Mouse (Mus musculus) left cerebral cortex, adult 2 months (tissue): ENCODE results near the gene Asap3. TPM values are rescaled to one million over a fixed set of nuclear protein-coding genes. Genes with fewer than 3 reads are reported as not detected.

Experiments used
- DNase-seq, 2 experiments: peaks; one replicate each; pipeline ENCODE4 v3.0.0; 2021 to 2022; ENCODE audit warnings: low spot score in 2 of 2, mixed read lengths in 1 of 2; ENCODE audit errors: extremely low spot score in 1 of 2
- H3K27ac ChIP-seq: fragments of 200-600 bp; 2 replicates; pipeline ENCODE4 v1.8.1; 2022
- H3K4me3 ChIP-seq: fragments of 200-600 bp; 2 replicates; pipeline ENCODE4 v1.8.1; 2022
- CTCF ChIP-seq: fragments of 200-600 bp; IDR thresholded peaks from 2 replicates; pipeline ENCODE4 v1.8.1; 2022; ENCODE audit warnings: antibody characterized with exemption, mild to moderate bottlenecking, moderate library complexity
- intact Hi-C: fragments of 180-260 bp; cut with DNase I; formaldehyde crosslinking; loops from one replicate; pipeline ENCODE4 v1.15.1; 2025
- total RNA-seq, 2 experiments: library from RNA; stranded (reverse); gene quantifications; 2 replicates each; pipeline ENCODE4 v1.2.3; 2021

Gene Asap3
- total RNA-seq, 2 experiments from 2014 or later: 2.2 to 2.4 TPM

GRCm38 (mm10) chr4:136174216-136175193 is 31.7 kb upstream of the Asap3 start:
- DNase-seq: no peak
- intact Hi-C loops: no loop called here
- H3K27ac ChIP-seq: no peak overlapping the region
- H3K4me3 ChIP-seq: no peak overlapping the region
- no peak for TF ChIP-seq CTCF

GRCm38 (mm10) chr4:136176022-136176552 is 30.1 kb upstream of the Asap3 start:
- Histone ChIP-seq H3K27ac (no peak overlapping the region), H3K4me3 (no peak overlapping the region)
- intact Hi-C loops: no loop called here
- no peak for DNase-seq
- no peak for TF ChIP-seq CTCF

GRCm38 (mm10) chr4:136177244-136177611 is 28.9 kb upstream of the Asap3 start:
- Histone ChIP-seq H3K4me3 (no peak overlapping the region), H3K27ac (no peak overlapping the region)
- no peak for DNase-seq
- no peak for TF ChIP-seq CTCF
- intact Hi-C loops: no loop called here

GRCm38 (mm10) chr4:136177612-136178474 is 28.3 kb upstream of the Asap3 start:
- Histone ChIP-seq H3K4me3 (no peak overlapping the region), H3K27ac (no peak overlapping the region)
- intact Hi-C loops: no loop called here
- no peak for DNase-seq
- no peak for TF ChIP-seq CTCF

GRCm38 (mm10) chr4:136178475-136178921 is 27.7 kb upstream of the Asap3 start:
- H3K4me3 ChIP-seq: no peak overlapping the region
- intact Hi-C loops: no loop called here
- no peak for TF ChIP-seq CTCF

GRCm38 (mm10) chr4:136179456-136179855 is 26.7 kb upstream of the Asap3 start:
- TF ChIP-seq CTCF: no peak
- no peak overlapping the region for H3K4me3 ChIP-seq
- intact Hi-C loops: no loop called here

More at GRCm38 (mm10) chr4:136178475-136178921, 27.7 kb upstream of the Asap3 start:
- H3K27ac ChIP-seq: no peak overlapping the region
- DNase-seq: no peak

GRCm38 (mm10) chr4:136179998-136180397 is 26.2 kb upstream of the Asap3 start:
- Histone ChIP-seq H3K4me3 (peak overlapping the region; percentile 44), H3K27ac (peak overlapping the region; percentile 37; the same call in 1 of the 2 replicates)
- TF ChIP-seq CTCF: peak; percentile 86
- intact Hi-C loops: no loop called here
- DNase-seq: peak; percentile 69 to 78

More at GRCm38 (mm10) chr4:136179456-136179855, 26.7 kb upstream of the Asap3 start:
- no peak for DNase-seq
- no peak overlapping the region for H3K27ac ChIP-seq

GRCm38 (mm10) chr4:136180408-136181330 is 25.5 kb upstream of the Asap3 start:
- intact Hi-C loops: no loop called here
- H3K4me3 ChIP-seq: peak overlapping the region; percentile 44
- peak; percentile 52 to 67 for DNase-seq
- no peak for TF ChIP-seq CTCF
- peak overlapping the region; percentile 37; the same call in 1 of the 2 replicates for H3K27ac ChIP-seq

GRCm38 (mm10) chr4:136181367-136181766 is 24.8 kb upstream of the Asap3 start:
- no peak overlapping the region for H3K27ac ChIP-seq
- TF ChIP-seq CTCF: peak; percentile 44
- no peak for DNase-seq
- intact Hi-C loops: no loop called here
- H3K4me3 ChIP-seq: no peak overlapping the region

GRCm38 (mm10) chr4:136185375-136185774 is 20.8 kb upstream of the Asap3 start:
- Histone ChIP-seq H3K27ac (no peak overlapping the region), H3K4me3 (no peak overlapping the region)
- TF ChIP-seq CTCF: no peak
- intact Hi-C loops: no loop called here
- DNase-seq: peak in 1 of 2 experiments; percentile 44

GRCm38 (mm10) chr4:136186315-136186714 is 19.9 kb upstream of the Asap3 start:
- DNase-seq: no peak
- no peak for TF ChIP-seq CTCF
- intact Hi-C loops: no loop called here
- Histone ChIP-seq H3K4me3 (no peak overlapping the region), H3K27ac (no peak overlapping the region)
